Mouse (Mus musculus) olfactory bulb, adult 2 months (tissue): ENCODE data around the gene Bcl2.

ENCODE experiments used
- CTCF ChIP-seq: fragments of 200-500 bp; IDR thresholded peaks from 2 replicates; pipeline ENCODE4 v1.5.1; 2012; ENCODE audit warnings: low read depth, mild to moderate bottlenecking, low read length, moderate library complexity; ENCODE audit not compliant: insufficient read depth
- POLR2A ChIP-seq: fragments of 200-500 bp; IDR thresholded peaks from 2 replicates; pipeline ENCODE4 v1.6.1; 2012; ENCODE audit warnings: mild to moderate bottlenecking, low read depth, low read length, moderate library complexity; ENCODE audit not compliant: insufficient read depth

GRCm38 (mm10) chr1:106611246-106611645 is 102.8 kb downstream of the Bcl2 start:
- no peak for TF ChIP-seq POLR2A
- no peak for TF ChIP-seq CTCF
